Mouse (Mus musculus) inflammation-experienced regulatory T-cells, adult 6 months (primary cell): ENCODE results near the gene Dnal4. TPM values are rescaled to one million over a fixed set of nuclear protein-coding genes. Genes with fewer than 3 reads are reported as not detected.

Experiments
- ATAC-seq: one replicate; pipeline ENCODE4 v1.8.0; 2017
- polyA plus RNA-seq, 3 experiments: library from polyadenylated mRNA; unstranded; fragments of 100-300 nt; shearing (Covaris generic); gene quantifications; one replicate each; pipeline ENCODE4 v1.2.1; 2017

Dnal4 gene
- polyA plus RNA-seq, 3 experiments from 2014 or later: 6.5 to 9.4 (median 8.6) TPM

DNA sequence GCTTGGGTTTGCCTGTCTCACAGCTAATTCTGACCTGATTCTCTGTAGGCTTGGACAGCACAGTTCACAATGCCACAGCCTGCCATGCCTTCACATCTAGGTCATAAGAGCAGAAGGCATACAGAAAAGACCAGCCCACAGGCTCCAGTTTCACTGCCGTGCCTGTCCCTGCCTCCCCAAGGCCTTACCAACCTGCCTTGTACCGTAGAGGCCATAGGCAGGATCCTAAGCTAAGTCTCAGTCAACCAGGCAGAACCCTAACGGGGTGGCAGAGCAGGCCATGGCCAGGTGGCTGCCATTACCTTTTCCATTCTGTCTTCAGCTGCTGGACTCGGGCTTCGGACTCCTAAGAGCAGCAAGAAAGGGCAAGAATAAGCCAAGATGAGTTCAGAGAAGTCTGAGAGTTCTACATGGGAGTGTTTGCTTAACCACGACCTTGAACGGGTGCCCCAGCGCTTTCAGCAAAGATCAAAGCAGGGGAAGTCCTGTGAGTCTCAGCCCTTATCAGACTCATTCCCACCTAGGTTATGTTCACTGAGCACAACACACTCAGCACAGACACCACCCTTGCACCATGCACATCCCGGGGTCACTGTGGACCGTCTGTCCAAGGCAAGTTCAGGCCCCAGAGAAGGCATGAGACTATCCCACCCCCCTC lies 48.8 kb downstream of the Dnal4 start:
- peak; percentile 92 for ATAC-seq

GRCm38 (mm10) chr15:79728311-79728710 lies 49.3 kb downstream of the Dnal4 start:
- ATAC-seq: no peak

DNA sequence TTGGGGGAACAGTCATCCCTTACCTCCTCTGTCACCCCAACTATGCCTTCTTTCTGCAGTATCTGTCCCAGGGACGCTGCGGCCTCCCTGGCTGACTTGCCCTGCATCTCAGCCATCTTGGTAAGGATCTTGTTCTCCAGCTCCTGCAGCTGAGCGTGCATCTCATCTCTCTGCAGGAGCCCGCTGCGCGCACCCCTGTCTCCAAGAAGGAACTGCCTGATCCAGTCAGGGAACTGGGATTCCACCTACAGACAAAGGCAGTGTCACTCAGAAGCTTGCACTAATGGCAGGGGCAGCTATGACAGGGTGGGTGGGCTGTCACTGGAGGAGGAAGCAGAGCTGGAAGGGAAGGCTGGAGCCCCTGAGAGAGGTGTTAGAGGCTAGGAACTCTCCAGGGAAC lies 49.8 kb downstream of the Dnal4 start:
- no peak for ATAC-seq

DNA sequence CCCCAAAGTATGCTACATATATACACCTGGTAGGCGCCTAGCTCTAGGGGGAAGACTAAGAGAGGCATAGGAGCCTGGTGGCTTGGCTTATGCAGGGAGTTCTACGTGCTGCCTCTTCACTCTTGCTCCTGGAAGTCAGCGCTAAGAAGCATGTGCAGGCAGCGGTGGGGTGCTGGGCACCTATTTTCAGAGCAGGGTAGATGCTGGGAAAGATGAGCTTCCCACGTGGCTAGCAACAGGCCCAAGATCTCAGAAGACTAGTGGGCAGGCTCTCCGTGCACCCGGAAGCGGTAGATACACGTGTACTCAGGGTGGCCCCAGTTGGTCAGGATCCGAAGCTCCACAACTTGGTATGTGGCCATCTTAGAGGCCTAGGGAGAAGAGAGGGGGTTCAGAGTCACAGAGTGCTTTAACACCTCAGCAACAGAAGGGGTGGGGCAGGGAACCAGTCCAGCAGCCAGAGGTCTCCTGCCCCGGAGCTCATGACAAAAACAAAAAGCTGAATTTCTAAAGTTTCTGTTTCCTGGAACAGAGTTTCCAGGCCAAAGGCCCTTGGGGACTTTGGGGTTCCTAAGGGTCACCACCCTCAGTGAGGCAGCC lies 52.4 kb downstream of the Dnal4 start:
- ATAC-seq: no peak

GRCm38 (mm10) chr15:79723439-79723838 lies 54.2 kb downstream of the Dnal4 start:
- peak; percentile 79 for ATAC-seq

GRCm38 (mm10) chr15:79720796-79721195 lies 56.9 kb downstream of the Dnal4 start:
- ATAC-seq: no peak

DNA sequence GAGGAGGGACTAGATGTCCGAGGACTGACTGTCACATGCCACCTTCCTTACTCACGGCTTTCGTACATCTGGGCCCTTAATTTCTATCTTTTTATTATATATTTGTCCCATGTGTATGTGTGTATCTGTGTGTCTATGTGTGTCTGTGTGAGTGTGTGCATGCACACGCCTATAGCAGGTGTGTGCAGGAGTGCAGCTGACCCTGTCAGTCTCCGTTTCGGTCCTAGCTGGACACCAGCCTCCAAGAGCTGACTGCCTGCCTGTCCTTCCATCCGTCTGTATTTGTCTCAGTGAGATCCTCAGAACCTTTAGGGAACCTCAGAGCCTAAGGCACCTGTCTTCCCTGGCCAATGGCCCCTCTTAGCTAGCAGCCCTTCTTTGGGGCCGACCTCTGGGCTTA lies 57.4 kb downstream of the Dnal4 start:
- ATAC-seq: no peak

- ATAC-seq: no peak
Observed at GRCm38 (mm10) chr15:79716710-79717109, 60.9 kb downstream of the Dnal4 start.

DNA sequence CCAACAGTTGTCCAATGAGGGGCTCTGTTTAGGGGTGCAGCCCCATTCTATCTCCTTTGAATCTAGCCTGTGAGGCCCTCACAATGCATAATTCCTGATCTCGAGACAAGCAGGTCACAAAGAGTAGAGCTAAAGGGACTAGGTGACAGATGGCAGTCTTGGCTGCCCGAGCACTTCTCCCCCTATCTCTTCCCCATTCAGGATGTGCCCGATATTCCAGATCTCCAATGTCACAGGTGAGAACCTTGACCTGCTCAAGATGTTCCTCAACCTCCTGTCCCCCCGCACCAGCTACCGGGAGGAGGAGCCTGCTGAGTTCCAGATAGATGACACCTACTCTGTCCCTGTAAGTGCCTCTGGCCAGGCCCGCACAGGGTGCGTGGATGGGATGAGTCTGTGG lies 62.0 kb downstream of the Dnal4 start:
- no peak for ATAC-seq

Other genes with a start within 250 kb of the Dnal4 start
- gene Ddx17, start 231.1 kb downstream of the Dnal4 start, polyA plus RNA-seq: 10 to 100 TPM; 30.6 to 34.4 (median 33.2) TPM
- not detected for gene Dmc1, start 172.7 kb downstream of the Dnal4 start, polyA plus RNA-seq
- under 1 TPM in 2 of 3 experiments, not detected in 1; 0.26 to 0.75 TPM for gene Fam227a, start 118.9 kb downstream of the Dnal4 start, polyA plus RNA-seq
- gene Cby1, start 118.7 kb downstream of the Dnal4 start, polyA plus RNA-seq: 10 to 100 TPM; 15.7 to 18.3 (median 16.8) TPM
- 100 to 1,000 TPM; 185 to 255 (median 187) TPM for gene Tomm22, start 107.0 kb downstream of the Dnal4 start, polyA plus RNA-seq
- gene Josd1, start 89.9 kb downstream of the Dnal4 start, polyA plus RNA-seq: 1 to 10 TPM; 3.3 to 4.6 (median 4.1) TPM
- gene Gtpbp1, start 87.0 kb downstream of the Dnal4 start, polyA plus RNA-seq: 10 to 100 TPM; 18.7 to 22.5 (median 21.5) TPM
- 10 to 100 TPM; 10.5 to 15.4 (median 12.4) TPM for gene Sun2, start 35.3 kb downstream of the Dnal4 start, polyA plus RNA-seq
- gene Nptxr, start 26.9 kb upstream of the Dnal4 start, polyA plus RNA-seq: 1 to 10 TPM in 1 of 3 experiments, under 1 TPM in 1, not detected in 1; 0.15 to 1.1 TPM
- gene Npcd, start 56.4 kb upstream of the Dnal4 start, polyA plus RNA-seq: not detected
- 10 to 100 TPM; 10.5 to 13.1 (median 10.9) TPM for gene Cbx6, start 56.8 kb upstream of the Dnal4 start, polyA plus RNA-seq
- gene Apobec3, start 113.8 kb upstream of the Dnal4 start, polyA plus RNA-seq: 100 to 1,000 TPM; 509 to 683 (median 543) TPM
- 10 to 100 TPM; 13.3 to 48.6 (median 38.5) TPM for gene Cbx7, start 193.3 kb upstream of the Dnal4 start, polyA plus RNA-seq
- gene Pdgfb, start 237.1 kb upstream of the Dnal4 start, polyA plus RNA-seq: 1 to 10 TPM; 1.4 to 2.1 (median 2.1) TPM